Mouse (Mus musculus): ENCODE results near the gene Tcf19. TPM values are rescaled to one million over a fixed set of nuclear protein-coding genes. Genes with fewer than 3 reads are reported as not detected.

Tcf19 gene
- polyA plus RNA-seq, 1 experiment = 22.6 TPM

GRCm38 (mm10) chr17:35550143-35550494 lies 33.5 kb upstream of the Tcf19 start:
- Histone ChIP-seq H3K27ac (ENCODE audit: insufficient read depth, low read depth, low read length) (no peak overlapping the region), H3K4me1 (ENCODE audit: control insufficient read depth, insufficient read depth, low read length) (no peaks in the 10 kb centered on the region), H3K4me3 (ENCODE audit: insufficient read depth, low read length) (no peak overlapping the region)
- TF ChIP-seq CTCF (IDR thresholded peaks at IDR 0.05; ENCODE audit: low read depth, low read length) = no peak
- TF ChIP-seq POLR2A (IDR thresholded peaks at IDR 0.05; ENCODE audit: borderline replicate concordance, low read depth, low read length) = no peak

DNA sequence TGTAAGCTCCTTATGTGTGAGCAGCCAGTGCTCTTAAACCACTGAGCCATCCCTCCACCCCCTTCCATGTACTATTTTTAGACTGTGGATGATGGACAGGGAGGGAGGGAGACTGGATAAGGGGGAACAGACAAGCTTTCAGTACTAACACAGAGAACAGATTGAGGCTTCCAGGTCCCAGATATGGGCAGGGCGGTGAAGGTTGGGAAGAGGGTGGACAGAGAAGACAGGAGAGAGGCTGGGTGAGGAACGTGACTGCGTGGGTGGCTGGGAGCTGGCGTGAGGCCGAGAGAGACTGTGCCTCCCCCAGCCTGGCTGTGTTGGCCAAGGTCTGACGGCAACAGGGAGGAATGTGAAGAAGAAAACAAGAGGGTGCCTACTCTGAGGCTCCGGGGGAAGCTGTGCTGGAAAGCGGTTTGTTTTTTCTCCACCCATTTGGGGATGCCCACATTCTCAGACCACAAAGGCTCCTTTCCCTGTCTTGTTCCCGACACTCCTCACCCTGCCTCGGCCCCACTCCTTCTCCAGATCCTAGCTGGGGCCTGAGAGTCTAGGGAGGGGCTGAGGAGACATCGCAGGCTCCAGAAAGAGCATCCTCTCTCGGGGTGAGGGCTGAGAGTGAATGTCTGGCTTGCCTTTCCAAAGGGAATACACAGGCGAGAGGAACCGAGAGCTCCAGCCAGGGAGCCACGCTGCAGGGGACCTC lies 33.0 kb upstream of the Tcf19 start:
- H3K4me3 ChIP-seq (ENCODE audit: insufficient read depth, low read length) = no peak overlapping the region
- no peak overlapping the region for H3K27ac ChIP-seq (ENCODE audit: insufficient read depth, low read depth, low read length)
- TF ChIP-seq CTCF (IDR thresholded peaks at IDR 0.05; ENCODE audit: low read depth, low read length) = no peak
- no peak for TF ChIP-seq POLR2A (IDR thresholded peaks at IDR 0.05; ENCODE audit: borderline replicate concordance, low read depth, low read length)
- H3K4me1 ChIP-seq (ENCODE audit: control insufficient read depth, insufficient read depth, low read length) = no peaks in the 10 kb centered on the region

DNA sequence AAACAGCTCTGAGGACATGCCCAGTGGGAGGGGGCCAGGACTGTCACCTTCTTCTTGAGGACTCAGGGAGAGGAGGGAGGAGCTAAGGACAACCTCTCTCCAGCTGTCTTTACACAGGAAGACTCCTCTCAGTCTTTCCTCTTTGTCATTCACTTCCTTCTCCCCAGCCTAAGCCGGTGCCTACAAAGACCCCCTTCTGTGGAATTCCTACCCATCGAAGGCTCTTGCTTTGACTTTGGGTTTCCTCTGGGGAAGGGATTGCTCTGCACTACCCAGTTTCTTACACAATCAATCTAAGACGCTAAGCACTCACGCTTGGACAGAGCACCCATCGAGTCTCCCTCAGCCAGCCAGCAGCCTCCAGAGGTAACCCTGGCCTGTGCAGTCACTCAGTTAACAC lies 32.0 kb upstream of the Tcf19 start:
- no peaks in the 10 kb centered on the region for H3K4me1 ChIP-seq (ENCODE audit: control insufficient read depth, insufficient read depth, low read length)
- no peak overlapping the region for H3K4me3 ChIP-seq (ENCODE audit: insufficient read depth, low read length)
- no peak overlapping the region for H3K27ac ChIP-seq (ENCODE audit: insufficient read depth, low read depth, low read length)
- TF ChIP-seq POLR2A (IDR thresholded peaks at IDR 0.05; ENCODE audit: borderline replicate concordance, low read depth, low read length) = no peak
- no peak for TF ChIP-seq CTCF (IDR thresholded peaks at IDR 0.05; ENCODE audit: low read depth, low read length)

DNA sequence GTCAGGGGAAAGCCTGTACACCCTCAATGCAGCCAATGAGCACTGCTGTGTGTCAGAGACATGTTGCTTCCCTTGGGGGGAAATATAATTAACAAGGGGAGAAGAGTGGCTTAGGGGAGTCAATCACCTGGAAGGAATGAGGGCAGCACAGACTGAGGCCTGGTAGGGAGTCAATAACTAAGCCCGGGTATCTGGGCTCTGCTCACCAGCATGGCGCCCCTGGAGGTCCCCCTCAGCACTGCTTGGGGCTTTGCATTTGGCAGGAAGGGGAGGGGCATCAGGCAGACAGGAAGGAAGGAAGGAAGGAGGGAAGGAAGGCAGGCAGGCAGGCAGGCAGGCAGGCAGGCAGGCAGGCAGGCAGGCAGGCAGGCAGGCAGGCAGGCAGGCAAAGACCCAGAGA lies 30.8 kb upstream of the Tcf19 start:
- no peak overlapping the region for H3K4me3 ChIP-seq (ENCODE audit: insufficient read depth, low read length)
- 0 out of 2 replicates have a peak, but pooled peaks cover 3% of the 10 kb centered on the region for H3K4me1 ChIP-seq (ENCODE audit: control insufficient read depth, insufficient read depth, low read length)
- no peak for TF ChIP-seq CTCF (IDR thresholded peaks at IDR 0.05; ENCODE audit: low read depth, low read length)
- TF ChIP-seq POLR2A (IDR thresholded peaks at IDR 0.05; ENCODE audit: borderline replicate concordance, low read depth, low read length) = no peak
- no peak overlapping the region for H3K27ac ChIP-seq (ENCODE audit: insufficient read depth, low read depth, low read length)

DNA sequence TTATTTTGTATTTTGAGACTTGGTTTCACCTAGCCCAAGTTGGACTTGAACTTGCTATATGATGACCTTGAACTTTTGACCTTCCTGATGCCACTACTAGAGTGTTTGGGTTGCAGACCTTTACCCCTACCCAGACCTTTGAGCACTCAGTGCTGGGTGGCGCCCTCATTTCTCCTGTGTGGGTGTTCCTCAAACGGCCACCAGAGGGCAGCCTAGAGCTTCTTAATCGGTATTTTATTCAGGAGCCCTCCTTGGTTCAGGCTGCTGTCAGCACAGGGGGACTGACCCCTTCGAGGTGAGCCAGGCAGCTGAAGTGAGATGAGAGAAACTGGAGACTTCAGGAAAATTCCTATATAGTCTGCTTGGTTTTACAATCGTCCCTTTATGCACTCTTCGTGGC lies 28.1 kb upstream of the Tcf19 start:
- no peak overlapping the region for H3K27ac ChIP-seq (ENCODE audit: insufficient read depth, low read depth, low read length)
- no peak overlapping the region for H3K4me3 ChIP-seq (ENCODE audit: insufficient read depth, low read length)
- 0 out of 2 replicates have a peak, but pooled peaks cover 3% of the 10 kb centered on the region for H3K4me1 ChIP-seq (ENCODE audit: control insufficient read depth, insufficient read depth, low read length)
- TF ChIP-seq POLR2A (IDR thresholded peaks at IDR 0.05; ENCODE audit: borderline replicate concordance, low read depth, low read length) = no peak
- TF ChIP-seq CTCF (IDR thresholded peaks at IDR 0.05; ENCODE audit: low read depth, low read length) = peak; percentile 95

DNA sequence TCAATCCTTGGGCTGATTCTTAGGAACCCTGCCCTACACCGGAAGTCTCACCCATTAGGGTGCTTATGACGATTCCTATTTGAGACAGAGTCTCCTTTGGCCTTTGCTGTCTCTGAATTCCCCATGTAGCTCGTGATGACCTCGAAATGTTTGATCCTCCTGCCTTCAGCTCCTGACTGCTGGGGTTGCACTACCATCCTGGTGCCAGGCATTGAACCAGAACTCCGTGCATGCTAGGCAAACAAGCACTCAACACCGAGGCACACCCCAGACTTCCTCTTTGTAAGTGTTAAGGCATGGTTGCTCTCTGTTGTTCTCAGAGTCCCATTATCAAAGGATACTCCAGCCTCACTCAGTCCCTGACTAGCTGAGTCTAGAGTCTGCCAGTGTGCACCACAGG lies 27.4 kb upstream of the Tcf19 start:
- 0 out of 2 replicates have a peak, but pooled peaks cover 3% of the 10 kb centered on the region for H3K4me1 ChIP-seq (ENCODE audit: control insufficient read depth, insufficient read depth, low read length)
- no peak overlapping the region for H3K27ac ChIP-seq (ENCODE audit: insufficient read depth, low read depth, low read length)
- no peak overlapping the region for H3K4me3 ChIP-seq (ENCODE audit: insufficient read depth, low read length)
- TF ChIP-seq POLR2A (IDR thresholded peaks at IDR 0.05; ENCODE audit: borderline replicate concordance, low read depth, low read length) (no peak), CTCF (IDR thresholded peaks at IDR 0.05; ENCODE audit: low read depth, low read length) (no peak)

DNA sequence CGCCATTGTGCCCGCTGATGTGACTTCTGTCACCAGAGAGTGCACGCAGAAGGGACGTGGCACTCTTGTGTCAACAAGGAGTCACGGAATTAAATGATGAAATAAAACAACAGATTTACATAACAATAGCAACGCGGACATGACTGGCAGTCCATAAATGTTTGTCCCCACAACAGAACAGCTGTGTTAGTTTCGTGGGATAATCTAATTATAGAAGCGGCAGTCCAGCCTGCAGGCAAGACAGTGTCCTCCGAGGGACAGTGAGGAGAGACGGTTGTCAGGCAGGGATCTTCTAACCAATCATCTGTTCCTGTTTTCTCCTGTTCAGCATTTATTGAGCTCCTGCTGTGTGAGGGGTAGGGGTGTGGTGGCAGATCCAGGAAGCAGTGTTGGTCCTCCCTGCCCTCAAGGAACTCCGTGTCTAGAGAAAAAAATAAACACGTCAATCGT lies 26.8 kb upstream of the Tcf19 start:
- H3K4me1 ChIP-seq (ENCODE audit: control insufficient read depth, insufficient read depth, low read length) = 0 out of 2 replicates have a peak, but pooled peaks cover 3% of the 10 kb centered on the region
- TF ChIP-seq CTCF (IDR thresholded peaks at IDR 0.05; ENCODE audit: low read depth, low read length) = no peak
- TF ChIP-seq POLR2A (IDR thresholded peaks at IDR 0.05; ENCODE audit: borderline replicate concordance, low read depth, low read length) = no peak
- H3K4me3 ChIP-seq (ENCODE audit: insufficient read depth, low read length) = no peak overlapping the region
- H3K27ac ChIP-seq (ENCODE audit: insufficient read depth, low read depth, low read length) = no peak overlapping the region

- Histone ChIP-seq H3K27ac (ENCODE audit: insufficient read depth, low read depth, low read length) (no peak overlapping the region), H3K4me3 (ENCODE audit: insufficient read depth, low read length) (no peak overlapping the region), H3K4me1 (ENCODE audit: control insufficient read depth, insufficient read depth, low read length) (0 out of 2 replicates have a peak, but pooled peaks cover 3% of the 10 kb centered on the region)
- TF ChIP-seq CTCF (IDR thresholded peaks at IDR 0.05; ENCODE audit: low read depth, low read length) = no peak
- no peak for TF ChIP-seq POLR2A (IDR thresholded peaks at IDR 0.05; ENCODE audit: borderline replicate concordance, low read depth, low read length)
Measured at GRCm38 (mm10) chr17:35542761-35543411, 26.3 kb upstream of the Tcf19 start.

DNA sequence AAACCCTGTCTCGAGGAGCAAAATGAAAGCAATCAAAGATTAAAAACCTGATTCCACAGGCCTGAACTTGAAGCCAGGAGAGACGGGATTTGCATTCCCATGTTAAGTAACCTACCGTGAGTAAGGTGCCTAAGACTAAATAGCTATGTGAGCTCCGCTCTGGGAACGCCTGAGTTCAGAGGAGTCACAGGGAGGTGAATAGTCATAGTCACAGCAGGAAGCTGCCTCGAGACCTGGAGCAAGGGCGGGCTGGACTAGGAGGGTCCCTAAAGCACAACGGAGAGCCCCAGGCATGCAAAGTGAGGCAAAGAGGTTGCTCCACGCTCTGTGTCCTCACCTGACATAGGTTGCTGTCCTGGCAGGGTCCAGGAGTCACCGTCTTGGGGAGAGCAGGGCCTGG lies 22.9 kb upstream of the Tcf19 start:
- Histone ChIP-seq H3K27ac (ENCODE audit: insufficient read depth, low read depth, low read length) (no peak overlapping the region), H3K4me3 (ENCODE audit: insufficient read depth, low read length) (no peak overlapping the region), H3K4me1 (ENCODE audit: control insufficient read depth, insufficient read depth, low read length) (0 out of 2 replicates have a peak, but pooled peaks cover 3% of the 10 kb centered on the region)
- no peak for TF ChIP-seq POLR2A (IDR thresholded peaks at IDR 0.05; ENCODE audit: borderline replicate concordance, low read depth, low read length)
- no peak for TF ChIP-seq CTCF (IDR thresholded peaks at IDR 0.05; ENCODE audit: low read depth, low read length)

- 0 out of 2 replicates have a peak, but pooled peaks cover 3% of the 10 kb centered on the region for H3K4me1 ChIP-seq (ENCODE audit: control insufficient read depth, insufficient read depth, low read length)
- no peak overlapping the region for H3K27ac ChIP-seq (ENCODE audit: insufficient read depth, low read depth, low read length)
- H3K4me3 ChIP-seq (ENCODE audit: insufficient read depth, low read length) = no peak overlapping the region
- TF ChIP-seq CTCF (IDR thresholded peaks at IDR 0.05; ENCODE audit: low read depth, low read length) (no peak), POLR2A (IDR thresholded peaks at IDR 0.05; ENCODE audit: borderline replicate concordance, low read depth, low read length) (no peak)
Measured at GRCm38 (mm10) chr17:35538476-35538875, 21.9 kb upstream of the Tcf19 start.
